Mouse (Mus musculus): Measurements from ENCODE around the gene Ahnak2.

- TF ChIP-seq POLR2A (IDR thresholded peaks at IDR 0.05; ENCODE audit: extremely low read depth, insufficient read depth, low read length) = no peak
- TF ChIP-seq CTCF (IDR thresholded peaks at IDR 0.05; ENCODE audit: low read depth, low read length) = no peak
These were observed 68.2 kb downstream of the Ahnak2 start for GRCm38 (mm10) chr12:112734108-112734820.

Data from liver, adult 2 months (tissue).